Mouse (Mus musculus) lung, embryonic 14.5 days (tissue): ENCODE results near the gene Malrd1. TPM values are rescaled to one million over a fixed set of nuclear protein-coding genes. Genes with fewer than 3 reads are reported as not detected.

Experiments
- ATAC-seq: fragments of 200-750 bp; cut with Nextera tagmentation; 2 replicates; pipeline ENCODE4 v1.8.0; 2017; ENCODE audit warnings: mild to moderate bottlenecking, moderate TSS enrichment, moderate library complexity; ENCODE audit not compliant: insufficient read depth
- DNase-seq: peaks from one replicate; pipeline ENCODE4 v3.0.0-alpha.2; 2015
- H3K27ac ChIP-seq: fragments of 300-500 bp; sonication (generic); 2 replicates; pipeline ENCODE4 v1.5.1; 2014; ENCODE audit warnings: low read depth, mild to moderate bottlenecking, moderate library complexity
- H3K27me3 ChIP-seq: fragments of 300-500 bp; sonication (generic); 2 replicates; pipeline ENCODE4 v1.6.1; 2014; ENCODE audit warnings: low read length, control low read depth; ENCODE audit not compliant: insufficient read depth
- H3K36me3 ChIP-seq: fragments of 300-500 bp; sonication (generic); 2 replicates; pipeline ENCODE4 v1.6.1; 2014; ENCODE audit warnings: control low read depth; ENCODE audit not compliant: insufficient read depth
- H3K4me1 ChIP-seq: fragments of 300-500 bp; sonication (generic); 2 replicates; pipeline ENCODE4 v1.6.1; 2014; ENCODE audit warnings: antibody characterized with exemption, control low read depth; ENCODE audit not compliant: insufficient read depth
- H3K4me2 ChIP-seq: fragments of 300-500 bp; sonication (generic); 2 replicates; pipeline ENCODE4 v1.6.1; 2014; ENCODE audit warnings: mild to moderate bottlenecking
- H3K4me3 ChIP-seq: fragments of 300-500 bp; sonication (generic); 2 replicates; pipeline ENCODE4 v1.5.1; 2014; ENCODE audit warnings: low read depth, low read length
- H3K9ac ChIP-seq: fragments of 300-500 bp; sonication (generic); 2 replicates; pipeline ENCODE4 v1.6.1; 2014
- H3K9me3 ChIP-seq: fragments of 300-500 bp; sonication (generic); 2 replicates; pipeline ENCODE4 v1.6.1; 2016; ENCODE audit warnings: low read depth, low read length, control low read depth
- CTCF ChIP-seq: IDR thresholded peaks from 2 replicates; pipeline ENCODE4 v1.5.1; 2016; ENCODE audit warnings: antibody characterized with exemption, low read depth
- WGBS: fragments of 180-500 bp; shearing (Covaris S2); extraction: QIAGEN DNeasy Blood & Tissue Kit; methylation state at CpG from one replicate; pipeline ENCODE4 v1.1.7; 2014; 5-methylcytosine and 5-hydroxymethylcytosine counted together
- polyA plus RNA-seq: library from polyadenylated mRNA; unstranded; fragments of >200 nt; fragmentation: Nextera tagmentation; extraction: Ambion mirVana; gene quantifications from 2 replicates; pipeline ENCODE4 v1.2.1, GENCODE M21; 2014

Malrd1 gene
- polyA plus RNA-seq, 1 experiment from 2014 or later = not detected

DNA sequence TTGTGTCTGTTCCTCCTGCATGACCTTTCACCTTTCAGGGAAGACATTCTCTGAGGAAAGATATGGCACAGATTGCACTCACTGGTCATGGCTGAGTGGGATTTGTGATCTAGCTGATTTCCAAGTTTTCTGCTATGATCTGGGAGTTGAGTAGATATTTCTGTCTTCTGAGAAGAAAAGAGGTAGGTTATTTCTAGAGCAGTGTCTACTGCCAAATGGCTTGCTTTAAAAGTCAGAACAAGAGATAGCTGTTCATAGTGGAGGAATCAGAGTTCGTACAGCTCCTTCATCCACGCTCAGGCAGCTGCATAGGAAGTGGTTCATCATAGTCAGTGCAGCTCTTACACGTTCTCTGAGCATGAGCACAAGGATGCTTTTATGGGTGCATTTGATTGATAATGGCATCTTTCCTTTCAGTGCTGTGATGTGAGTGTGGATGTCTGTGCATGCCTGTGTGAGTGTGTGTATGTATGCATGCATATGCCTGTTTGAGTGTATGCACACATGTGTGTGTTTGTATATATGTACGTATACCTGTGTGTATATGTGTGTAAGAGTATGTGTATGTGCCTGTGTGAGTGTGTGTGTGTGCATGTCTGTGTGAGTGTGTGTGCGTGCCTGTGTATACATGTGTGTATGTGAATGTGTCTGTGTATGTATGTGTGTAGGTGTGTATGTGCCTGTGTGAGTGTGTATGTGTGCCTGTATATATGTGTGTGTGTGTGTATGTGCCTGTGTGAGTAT, 637.1 kb downstream of the Malrd1 start:
- 62% methylated on average over 5 of the region's 5 CpGs for WGBS

DNA sequence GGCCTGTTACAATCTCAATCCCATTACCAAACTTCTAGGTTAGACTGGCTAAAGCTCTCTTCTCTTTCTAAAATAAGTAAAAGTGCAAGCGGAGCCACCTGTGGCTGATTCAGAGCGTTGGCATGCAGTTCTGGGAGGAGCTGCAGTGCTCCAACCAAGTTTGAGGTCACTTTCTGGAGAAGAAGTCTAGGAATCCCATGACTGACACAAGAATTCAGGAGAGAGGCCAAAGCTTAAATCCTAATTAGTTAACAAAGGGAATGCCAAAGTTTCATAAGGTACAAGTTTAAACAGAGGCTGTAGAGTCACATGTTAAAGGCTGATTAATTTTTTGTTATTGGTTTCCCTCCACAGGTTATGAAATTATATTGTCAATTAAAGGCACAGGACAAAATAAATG, 642.3 kb downstream of the Malrd1 start:
- Histone ChIP-seq H3K27me3 (no peaks in the 10 kb centered on the region), H3K27ac (no peak overlapping the region), H3K9ac (no peak overlapping the region), H3K9me3 (no peaks in the 10 kb centered on the region), H3K36me3 (no peaks in the 10 kb centered on the region), H3K4me2 (no peak overlapping the region), H3K4me1 (no peaks in the 10 kb centered on the region), H3K4me3 (no peak overlapping the region)
- no peak for DNase-seq
- no peak for ATAC-seq
- no peak for TF ChIP-seq CTCF
- WGBS = 69% methylated on average over 2 of the region's 2 CpGs

More for the DNA sequence above, 637.1 kb downstream of the Malrd1 start:
- Histone ChIP-seq H3K36me3 (no peaks in the 10 kb centered on the region), H3K9me3 (no peaks in the 10 kb centered on the region), H3K9ac (no peak overlapping the region), H3K27me3 (no peaks in the 10 kb centered on the region), H3K4me3 (no peak overlapping the region), H3K27ac (no peak overlapping the region), H3K4me1 (no peaks in the 10 kb centered on the region), H3K4me2 (no peak overlapping the region)
- no peak for DNase-seq
- no peak for ATAC-seq
- TF ChIP-seq CTCF = no peak

DNA sequence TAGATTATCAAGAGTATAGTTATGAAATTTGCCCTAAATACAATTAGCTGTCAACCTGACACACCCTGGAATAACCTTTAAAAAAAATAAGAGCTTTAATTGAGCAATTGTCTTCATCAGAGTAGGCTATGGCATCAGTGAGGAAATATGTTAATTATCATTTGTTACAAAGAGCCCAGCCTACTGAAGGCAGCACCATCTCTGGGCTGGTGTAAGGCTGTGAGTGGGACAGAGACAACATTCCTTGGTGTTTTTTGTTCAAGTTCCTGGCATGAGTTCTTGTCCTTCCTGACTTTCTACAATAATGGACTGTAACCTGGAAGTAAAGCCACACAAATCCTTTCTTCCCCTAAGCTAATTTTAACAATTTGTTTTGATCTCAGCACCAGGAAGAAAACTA, 645.8 kb downstream of the Malrd1 start:
- H3K27ac ChIP-seq = no peak overlapping the region
- no peaks in the 10 kb centered on the region for H3K9me3 ChIP-seq
- H3K9ac ChIP-seq = no peak overlapping the region
- H3K4me3 ChIP-seq = no peak overlapping the region
- H3K27me3 ChIP-seq = no peaks in the 10 kb centered on the region
- no peaks in the 10 kb centered on the region for H3K36me3 ChIP-seq
- TF ChIP-seq CTCF = no peak
- no peak for ATAC-seq
- DNase-seq = no peak
- H3K4me2 ChIP-seq = no peak overlapping the region
- no peaks in the 10 kb centered on the region for H3K4me1 ChIP-seq

DNA sequence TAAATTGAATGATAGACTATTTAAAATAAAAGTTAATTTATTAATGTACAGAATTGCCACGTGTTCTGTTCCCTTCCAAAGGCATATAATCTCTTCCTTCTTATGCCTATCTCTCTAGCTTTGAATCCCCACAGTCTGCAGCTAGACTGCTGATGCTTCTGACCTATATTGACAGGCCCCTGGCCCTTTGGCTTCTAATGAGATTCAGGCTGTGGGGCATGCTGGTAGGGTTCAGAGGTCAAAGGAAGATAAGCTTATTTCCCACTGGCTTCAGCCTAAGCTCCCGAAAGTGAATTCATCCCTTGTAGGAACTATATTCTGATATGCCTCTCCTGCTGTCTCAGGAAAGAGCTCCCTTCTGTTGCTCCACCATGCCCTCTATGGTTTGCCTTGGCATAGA, 647.1 kb downstream of the Malrd1 start:
- WGBS = 38% methylated on average over 2 of the region's 2 CpGs
- H3K4me3 ChIP-seq = no peak overlapping the region
- no peak for ATAC-seq
- no peak overlapping the region for H3K9ac ChIP-seq
- no peak overlapping the region for H3K27ac ChIP-seq
- H3K27me3 ChIP-seq = no peaks in the 10 kb centered on the region
- H3K4me1 ChIP-seq = no peaks in the 10 kb centered on the region
- no peak for DNase-seq
- no peak for TF ChIP-seq CTCF
- H3K4me2 ChIP-seq = no peak overlapping the region
- no peaks in the 10 kb centered on the region for H3K9me3 ChIP-seq
- no peaks in the 10 kb centered on the region for H3K36me3 ChIP-seq

DNA sequence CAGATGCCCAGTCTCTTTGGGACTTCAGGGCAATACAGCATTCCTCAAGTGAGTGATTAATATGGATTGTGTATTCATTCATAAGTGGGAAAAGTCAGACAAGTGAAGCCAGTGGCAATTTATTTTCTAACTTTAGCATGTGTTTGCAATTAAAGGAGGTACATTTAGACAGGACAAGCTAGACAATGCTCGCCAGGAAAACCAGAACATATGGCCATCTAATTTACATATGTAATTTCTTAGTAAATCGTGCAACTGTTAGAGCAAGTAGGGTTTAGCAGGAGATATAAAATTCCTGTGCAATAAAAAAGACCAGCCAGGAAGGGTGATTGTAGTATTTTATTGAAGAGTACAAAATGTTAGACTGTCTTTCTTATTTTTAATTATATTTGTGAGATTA, 655.9 kb downstream of the Malrd1 start:
- no peaks in the 10 kb centered on the region for H3K9me3 ChIP-seq
- no peak overlapping the region for H3K9ac ChIP-seq
- no peaks in the 10 kb centered on the region for H3K27me3 ChIP-seq
- DNase-seq = no peak
- no peak for TF ChIP-seq CTCF
- ATAC-seq = no peak
- H3K36me3 ChIP-seq = no peaks in the 10 kb centered on the region
- no peak overlapping the region for H3K4me2 ChIP-seq
- no peak overlapping the region for H3K27ac ChIP-seq
- H3K4me3 ChIP-seq = no peak overlapping the region
- 70% methylated on average over 2 of the region's 2 CpGs for WGBS
- H3K4me1 ChIP-seq = no peaks in the 10 kb centered on the region

DNA sequence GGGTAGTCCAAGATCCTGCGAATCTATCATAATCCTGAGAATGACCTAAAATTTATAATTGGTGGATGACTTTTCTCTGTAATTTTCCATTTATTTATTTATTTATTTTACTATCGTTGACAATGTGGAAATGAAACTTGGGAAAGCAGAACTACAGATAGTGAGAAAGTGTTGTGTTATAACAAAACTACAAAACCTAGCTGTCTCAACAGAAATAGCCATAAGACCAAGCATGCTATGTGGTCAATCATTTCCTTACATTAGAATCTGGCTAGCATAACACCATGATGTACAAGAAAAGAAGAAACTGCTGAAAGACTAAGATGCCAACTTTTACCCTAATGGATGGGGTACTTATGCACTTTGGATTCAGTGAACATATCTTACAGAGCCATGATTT, 656.9 kb downstream of the Malrd1 start:
- no peaks in the 10 kb centered on the region for H3K4me1 ChIP-seq

DNA sequence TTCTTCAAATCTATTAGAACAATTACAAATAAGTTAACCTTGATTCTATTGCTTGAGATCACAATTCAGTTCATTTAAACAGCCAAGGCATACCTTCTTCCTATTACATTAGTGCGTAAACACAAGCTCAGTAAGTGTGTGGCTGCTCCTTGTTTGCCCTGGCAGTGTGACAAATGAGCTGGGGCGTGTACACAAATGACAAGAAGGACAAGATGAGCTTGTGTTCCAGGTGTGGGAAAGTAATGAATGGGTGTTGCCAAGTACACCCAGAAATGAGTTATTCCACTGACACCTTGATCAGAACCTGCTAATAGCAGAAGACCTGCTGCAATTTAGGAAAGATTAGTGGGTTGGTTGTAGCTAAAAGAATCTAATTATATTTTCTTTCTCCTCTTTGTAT, 683.7 kb downstream of the Malrd1 start:
- Histone ChIP-seq H3K4me1 (no peaks in the 10 kb centered on the region), H3K9ac (no peak overlapping the region), H3K36me3 (no peaks in the 10 kb centered on the region), H3K27ac (no peak overlapping the region), H3K4me3 (no peak overlapping the region), H3K27me3 (no peaks in the 10 kb centered on the region), H3K4me2 (no peak overlapping the region), H3K9me3 (no peaks in the 10 kb centered on the region)
- ATAC-seq (no peak), DNase-seq (no peak)
- TF ChIP-seq CTCF = no peak
- 53% methylated on average over 2 of the region's 2 CpGs for WGBS

More for the DNA sequence above, 656.9 kb downstream of the Malrd1 start:
- DNase-seq (no peak), ATAC-seq (no peak)
- no peak overlapping the region for H3K9ac ChIP-seq
- TF ChIP-seq CTCF = no peak
- no peaks in the 10 kb centered on the region for H3K36me3 ChIP-seq
- no peak overlapping the region for H3K4me3 ChIP-seq
- H3K27me3 ChIP-seq = no peaks in the 10 kb centered on the region
- no peak overlapping the region for H3K4me2 ChIP-seq
- no peak overlapping the region for H3K27ac ChIP-seq
- WGBS = 83% methylated on average over 2 of the region's 2 CpGs
- no peaks in the 10 kb centered on the region for H3K9me3 ChIP-seq

DNA sequence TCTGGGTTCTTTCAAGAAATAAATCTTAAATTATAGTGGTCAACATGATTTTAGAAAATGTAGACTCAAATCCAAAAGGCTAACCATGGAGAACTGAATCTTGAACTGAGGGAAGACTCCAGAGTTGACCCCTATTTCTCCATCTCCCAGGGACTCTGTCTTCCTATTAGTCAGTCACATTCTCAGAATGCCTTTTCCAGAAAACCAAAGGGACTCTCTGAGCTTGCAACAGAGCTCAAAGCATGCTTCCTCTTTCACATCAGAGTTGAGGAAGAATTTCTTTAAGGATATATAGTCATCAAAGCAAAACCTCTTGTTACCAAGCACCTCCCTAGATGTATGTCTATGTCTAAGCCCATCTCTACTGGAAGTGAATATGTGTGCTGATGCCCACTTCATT, 686.5 kb downstream of the Malrd1 start:
- no peak overlapping the region for H3K9ac ChIP-seq
- no peak overlapping the region for H3K27ac ChIP-seq
- H3K4me1 ChIP-seq = no peaks in the 10 kb centered on the region
- ATAC-seq = no peak
- no peak for DNase-seq
- no peak for TF ChIP-seq CTCF
- no peak overlapping the region for H3K4me3 ChIP-seq
- H3K36me3 ChIP-seq = no peaks in the 10 kb centered on the region
- H3K9me3 ChIP-seq = no peaks in the 10 kb centered on the region
- no peak overlapping the region for H3K4me2 ChIP-seq
- H3K27me3 ChIP-seq = no peaks in the 10 kb centered on the region
